Mouse (Mus musculus): Measurements from ENCODE around the gene Fbxw25.
"Not testable (repeated sequence)": the region's sequence is repeated elsewhere in the genome, so short reads cannot be mapped to it uniquely, and the experiment has no call there.

The Fbxw25 gene

DNA sequence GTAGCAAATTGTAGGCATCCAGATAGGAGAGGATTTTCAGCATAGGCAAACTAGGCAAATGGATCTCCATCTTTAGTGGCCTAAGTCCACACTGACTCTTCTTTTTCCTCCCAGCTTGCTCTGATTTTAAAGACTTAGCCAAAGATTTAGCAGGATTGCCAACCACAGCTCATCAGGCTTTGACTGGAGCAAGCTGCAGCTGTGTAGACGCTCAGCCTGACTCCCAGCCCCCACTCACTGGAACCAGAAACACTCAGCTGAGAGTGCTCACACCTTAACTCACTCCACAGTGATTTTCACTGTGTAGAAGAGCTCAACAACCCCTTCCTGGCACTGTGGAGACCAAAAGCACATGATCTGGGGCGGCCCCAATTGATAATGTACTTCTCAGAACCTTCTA lies at the start of gene Fbxw25:
Gene Fbxw25, minus strand, starts transcription at position 101 of the 400 bp plus-strand sequence.
- not testable (repeated sequence) for DNase-seq (ENCODE audit: low spot score in 2 of 2)

DNA sequence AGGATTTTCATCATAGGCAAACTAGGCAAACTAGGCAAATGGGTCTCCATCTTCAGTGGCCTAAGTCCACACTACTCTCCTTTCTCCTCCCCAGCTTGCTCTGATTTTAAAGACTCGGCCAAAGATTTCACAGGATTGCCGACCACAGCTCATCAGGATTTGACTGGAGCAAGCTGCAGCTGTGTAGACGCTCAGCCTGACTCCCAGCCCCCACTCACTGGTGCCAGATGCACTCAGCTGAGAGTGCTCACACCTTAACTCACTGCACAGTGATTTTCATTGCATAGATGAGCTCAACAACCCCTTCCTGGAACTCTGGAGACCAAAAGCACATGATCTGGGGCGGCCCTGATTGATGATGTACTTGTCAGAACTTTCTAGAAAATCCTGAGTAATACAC lies 38.1 kb upstream of the Fbxw25 start, which contains the start of gene Fbxw18:
Gene Fbxw18, minus strand, starts transcription at position 101 of the 400 bp plus-strand sequence.
- not testable (repeated sequence) for DNase-seq (ENCODE audit: low spot score in 2 of 2)

DNA sequence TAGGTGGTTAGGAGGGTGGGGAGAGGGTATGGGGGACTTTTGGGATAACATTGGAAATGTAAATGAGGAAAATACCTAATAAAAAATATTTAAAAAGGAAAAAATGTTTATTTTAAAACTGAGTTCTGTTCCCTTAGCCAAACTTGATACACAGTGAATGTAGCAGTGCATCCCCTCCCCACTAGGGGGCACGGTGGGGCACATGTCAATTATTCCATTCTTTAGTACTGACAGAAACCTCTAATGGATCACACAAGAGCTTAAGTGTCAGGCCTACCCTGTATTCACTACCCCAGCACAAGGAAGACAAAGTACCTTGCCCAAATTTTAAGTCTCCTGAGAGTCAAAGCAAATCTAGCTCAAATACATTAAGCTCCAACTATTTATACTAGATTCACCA lies 20.8 kb upstream of the Fbxw25 start:
- DNase-seq (ENCODE audit: low spot score in 2 of 2) = no peak

DNA sequence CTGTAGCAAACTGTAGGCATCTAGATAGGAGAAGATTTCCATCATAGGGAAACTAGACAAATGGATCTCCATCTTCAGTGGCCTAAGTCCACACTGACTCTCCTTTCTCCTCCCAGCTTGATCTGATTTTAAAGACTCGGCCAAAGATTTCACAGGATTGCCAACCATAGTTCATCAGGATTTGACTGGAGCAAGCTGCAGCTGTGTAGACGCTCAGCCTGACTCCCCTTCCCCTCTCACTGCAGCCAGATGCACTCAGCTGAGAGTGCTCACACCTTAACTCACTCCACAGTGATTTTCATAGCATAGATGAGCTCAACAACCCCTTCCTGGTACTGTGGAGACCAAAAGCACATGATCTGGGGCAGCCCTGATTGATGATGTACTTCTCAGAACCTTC lies 38.5 kb downstream of the Fbxw25 start, which contains the start of gene Fbxw24:
Gene Fbxw24, minus strand, starts transcription at position 101 of the 400 bp plus-strand sequence.
- DNase-seq (ENCODE audit: low spot score in 2 of 2) = not testable (repeated sequence)

DNA sequence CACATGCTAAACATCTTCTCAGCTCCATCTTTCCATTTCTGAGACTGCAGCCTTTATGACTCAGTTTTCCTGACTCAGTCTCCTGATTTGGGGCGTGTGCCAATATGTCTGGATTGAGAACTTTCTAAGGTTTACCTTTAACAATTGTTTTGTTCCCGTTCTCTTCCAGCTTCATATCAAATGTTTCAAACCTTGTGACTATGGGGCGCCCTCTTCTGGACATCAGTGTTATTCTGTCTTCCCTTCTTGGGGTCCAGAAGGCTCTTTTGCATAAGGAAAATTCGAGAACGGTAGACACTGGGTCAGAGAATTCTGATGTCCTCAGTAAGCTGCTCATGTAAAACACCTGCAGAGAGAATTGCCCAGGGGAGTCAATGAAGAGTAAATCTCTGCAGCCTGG lies 57.6 kb downstream of the Fbxw25 start:
- DNase-seq (ENCODE audit: low spot score in 2 of 2) = peak; percentile 0 to 1

DNA sequence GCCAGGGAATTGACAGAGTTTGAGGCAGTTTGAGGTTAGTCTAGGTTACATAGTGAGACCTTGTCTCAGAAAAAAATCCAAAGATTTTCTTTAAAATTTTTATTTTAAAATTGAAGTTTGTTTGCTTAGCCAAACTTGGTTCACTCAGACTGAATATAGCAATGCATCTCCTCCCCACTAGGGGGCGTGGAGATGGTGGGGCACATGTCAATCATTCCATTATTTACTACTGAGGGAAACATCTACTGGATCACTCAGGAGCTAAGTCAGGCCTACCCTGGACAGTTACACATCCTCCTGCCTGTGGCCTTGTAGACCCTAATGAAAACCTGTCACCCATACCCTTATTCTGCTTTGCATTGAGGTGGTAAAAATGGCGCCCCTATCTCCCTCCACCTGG lies 62.3 kb downstream of the Fbxw25 start:
- not testable (repeated sequence) for DNase-seq (ENCODE audit: low spot score in 2 of 2)

DNA sequence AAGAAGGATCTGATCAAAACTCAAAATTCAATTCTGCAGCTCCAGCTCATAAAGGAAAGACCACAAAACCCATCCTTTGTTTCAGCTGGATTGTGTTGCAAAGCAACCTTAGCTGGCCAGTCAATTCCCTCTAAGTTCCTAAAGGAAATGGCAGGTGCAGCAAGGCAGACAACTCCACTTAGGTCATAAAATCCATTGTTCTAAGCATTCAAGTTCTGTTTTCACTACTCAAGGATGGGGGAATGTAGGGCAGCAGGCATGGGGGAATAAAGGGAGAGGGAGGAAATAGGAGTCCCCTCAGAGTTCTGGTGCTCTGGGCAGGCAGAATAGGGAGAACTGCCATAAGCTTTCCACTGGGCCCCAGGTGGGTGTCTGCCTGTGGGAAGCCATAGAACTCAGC lies 67.2 kb downstream of the Fbxw25 start:
- no peak for DNase-seq (ENCODE audit: low spot score in 2 of 2)

Measured in right cerebral cortex, postnatal 36 days (tissue).